Comparison of ENCODE assay signal across 27 mouse cellular contexts in genomic region chr17:75598652-75599051, GRCm38 (mm10). TPM values are rescaled to one million over a fixed set of nuclear protein-coding genes. Genes with fewer than 3 reads are reported as not detected.
DNase-seq lines count a peak whose midpoint lies in the region; ATAC-seq and TF ChIP-seq lines count a peak whose summit lies in the region.
"Had no signal": no experiment of that assay in that cellular context is flagged by ENCODE, and none has a peak within 500 bp of the region (broad histone marks: within the 10 kb centered on the region; RNA-seq: fewer than 3 reads in every experiment).

No protein-coding gene starts in this region.

- no peak overlapping the region for H3K4me2 ChIP-seq in liver, embryonic 13.5 days
- no peak overlapping the region for H3K4me2 ChIP-seq in liver, postnatal 0 days (ENCODE audit: low read depth, low read length)
- H3K4me2 ChIP-seq in liver, embryonic 15.5 days: no peak overlapping the region
- H3K4me2 ChIP-seq: embryonic facial prominence, embryonic 13.5 days; embryonic facial prominence, embryonic 15.5 days; forebrain, embryonic 12.5 days had no signal

- H3K4me3 ChIP-seq in liver, embryonic 13.5 days (replicated peaks): no peak overlapping the region
- no peak overlapping the region for H3K4me3 ChIP-seq in liver, postnatal 0 days (ENCODE audit: low read depth, low read length)
- no peak overlapping the region for H3K4me3 ChIP-seq in liver, embryonic 15.5 days (replicated peaks)
- H3K4me3 ChIP-seq: embryonic facial prominence, embryonic 13.5 days; embryonic facial prominence, embryonic 15.5 days; erythroblast, embryonic 14.5 days; forebrain, embryonic 10.5 days; forebrain, embryonic 12.5 days had no signal

- H3K9me3 ChIP-seq in liver, embryonic 13.5 days (replicated peaks): no peaks in the 10 kb centered on the region
- no peaks in the 10 kb centered on the region for H3K9me3 ChIP-seq in liver, postnatal 0 days (ENCODE audit: low read length)
- no peaks in the 10 kb centered on the region for H3K9me3 ChIP-seq in liver, embryonic 15.5 days (replicated peaks)
- H3K9me3 ChIP-seq: embryonic facial prominence, embryonic 13.5 days; embryonic facial prominence, embryonic 15.5 days; forebrain, embryonic 10.5 days; forebrain, embryonic 12.5 days had no signal

- H3K27ac ChIP-seq in liver, embryonic 13.5 days: no peak overlapping the region
- H3K27ac ChIP-seq in liver, postnatal 0 days (ENCODE audit: low read depth): no peak overlapping the region
- H3K27ac ChIP-seq in liver, embryonic 15.5 days (replicated peaks): 0 out of 2 replicates have a peak overlapping the region, but pooled peaks have one; percentile 10
- H3K27ac ChIP-seq: embryonic facial prominence, embryonic 13.5 days; embryonic facial prominence, embryonic 15.5 days; forebrain, embryonic 10.5 days; forebrain, embryonic 12.5 days had no signal

- no peaks in the 10 kb centered on the region for H3K36me3 ChIP-seq in liver, embryonic 13.5 days
- H3K36me3 ChIP-seq in liver, postnatal 0 days (replicated peaks; ENCODE audit: insufficient read depth, low read length): no peaks in the 10 kb centered on the region
- H3K36me3 ChIP-seq in liver, embryonic 15.5 days (replicated peaks): no peaks in the 10 kb centered on the region
- H3K36me3 ChIP-seq: embryonic facial prominence, embryonic 13.5 days; embryonic facial prominence, embryonic 15.5 days; forebrain, embryonic 10.5 days; forebrain, embryonic 12.5 days; G1E had no signal

- H3K9ac ChIP-seq in liver, embryonic 13.5 days: no peak overlapping the region
- no peak overlapping the region for H3K9ac ChIP-seq in liver, postnatal 0 days (replicated peaks)
- H3K9ac ChIP-seq in liver, embryonic 15.5 days: no peak overlapping the region
- H3K9ac ChIP-seq: embryonic facial prominence, embryonic 13.5 days; embryonic facial prominence, embryonic 15.5 days; forebrain, embryonic 12.5 days had no signal

- TF ChIP-seq CTCF in liver, postnatal 0 days (IDR thresholded peaks at IDR 0.05; ENCODE audit: low read depth): no peak

- no peak for TF ChIP-seq EP300 in liver, postnatal 0 days (IDR thresholded peaks at IDR 0.05; ENCODE audit: low read depth)

- no peaks in the 10 kb centered on the region for H3K4me1 ChIP-seq in liver, embryonic 13.5 days (replicated peaks)
- no peaks in the 10 kb centered on the region for H3K4me1 ChIP-seq in liver, postnatal 0 days (ENCODE audit: insufficient read depth)
- H3K4me1 ChIP-seq in liver, embryonic 15.5 days (replicated peaks): no peaks in the 10 kb centered on the region
- H3K4me1 ChIP-seq: embryonic facial prominence, embryonic 13.5 days; embryonic facial prominence, embryonic 15.5 days; forebrain, embryonic 12.5 days had no signal

- no peaks in the 10 kb centered on the region for H3K27me3 ChIP-seq in liver, embryonic 13.5 days
- no peaks in the 10 kb centered on the region for H3K27me3 ChIP-seq in liver, postnatal 0 days (ENCODE audit: insufficient read depth, low read length)
- no peaks in the 10 kb centered on the region for H3K27me3 ChIP-seq in liver, embryonic 15.5 days
- H3K27me3 ChIP-seq: CH12.LX; embryonic facial prominence, embryonic 13.5 days; embryonic facial prominence, embryonic 15.5 days; forebrain, embryonic 12.5 days had no signal

- 46% methylated on average over 3 of the region's 3 CpGs for WGBS in liver, embryonic 13.5 days (ENCODE audit: insufficient replicate concordance)
- WGBS in liver, postnatal 0 days (ENCODE audit: insufficient replicate concordance): 51% methylated on average over 3 of the region's 3 CpGs
- 51% methylated on average over 3 of the region's 3 CpGs for WGBS in liver, embryonic 15.5 days (ENCODE audit: insufficient replicate concordance)

- no peak for DNase-seq in liver, embryonic 13.5 days
- no peak for DNase-seq in liver, postnatal 0 days
- DNase-seq in liver: no peak
- DNase-seq in yolk sac, embryonic 10.5 days (ENCODE audit: low spot score): peak; percentile 73
- DNase-seq: adrenal gland, adult 8-10 months; adrenal gland, postnatal 14 days; adrenal gland, postnatal 36 days; B cell, adult 2 months; cerebellum, adult 11-12 months; cerebellum, adult 2 months; cerebellum, adult 9-11 months; cerebellum, postnatal 14 days; cerebellum, postnatal 36 days; embryo, embryonic 11 days had no signal

- 0 out of 2 replicates have a peak, but pooled peaks have one; percentile 36 for ATAC-seq in liver, embryonic 13.5 days (ENCODE audit: low read depth)
- ATAC-seq in liver, postnatal 0 days: no peak
- peak; percentile 57 for ATAC-seq in liver, embryonic 15.5 days (ENCODE audit: insufficient read depth)
- ATAC-seq: activated CD4-positive, CD25-positive, alpha-beta regulatory T cell, adult 4 months; CD4-positive, CD25-positive, alpha-beta regulatory T cell, adult 4 months; forebrain, embryonic 14.5 days; forebrain, embryonic 16.5 days; Patski had no signal

RNA-seq across cellular contexts. Expression of gene Fam98a, which starts 46.9 kb away (rescaled TPM):
- polyA plus RNA-seq in liver, embryonic 13.5 days (2015; fragmentation: Nextera tagmentation; extraction: Ambion mirVana): 20.2 and 24.7 TPM in 2 replicates
- 10.2 and 10.7 TPM in 2 replicates for polyA plus RNA-seq in liver, postnatal 0 days (2015; fragmentation: Nextera tagmentation; extraction: Ambion mirVana)
- 14.5 and 14.8 TPM in 2 replicates for polyA plus RNA-seq in liver, embryonic 15.5 days (2015; fragmentation: Nextera tagmentation; extraction: Ambion mirVana)
